Mouse (Mus musculus): Measurements from ENCODE around the gene Cdh4.

The Cdh4 gene

GRCm38 (mm10) chr2:179795452-179795851 is 353.2 kb downstream of the Cdh4 start:
- no peak for DNase-seq

- peak; percentile 32 to 37 for DNase-seq
Measured at GRCm38 (mm10) chr2:179799906-179800532, 357.8 kb downstream of the Cdh4 start.

DNA sequence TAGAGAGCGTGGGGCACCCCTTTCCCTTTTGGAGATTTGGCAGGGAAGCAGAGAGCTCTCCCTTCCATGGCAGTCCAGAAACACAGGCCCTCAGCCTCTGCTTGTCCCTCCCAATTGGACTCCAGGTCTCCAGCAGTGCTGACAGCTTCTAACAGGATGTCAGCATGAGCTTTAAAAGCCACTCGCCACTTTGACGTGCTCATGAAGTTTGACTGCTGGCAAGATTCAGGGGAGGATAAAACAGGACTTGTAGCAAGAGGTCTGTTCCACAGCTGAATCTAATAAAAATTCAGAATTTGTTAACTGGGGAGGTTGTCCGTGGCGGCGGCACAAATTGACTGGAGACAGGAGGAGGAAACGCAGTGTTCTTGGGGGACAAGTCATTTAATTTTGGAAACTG is 358.8 kb downstream of the Cdh4 start:
- no peak for DNase-seq

- no peak for DNase-seq
Measured at GRCm38 (mm10) chr2:179802411-179802810, 360.2 kb downstream of the Cdh4 start.

- DNase-seq: no peak
Measured at GRCm38 (mm10) chr2:179811086-179811485, 368.9 kb downstream of the Cdh4 start.

DNA sequence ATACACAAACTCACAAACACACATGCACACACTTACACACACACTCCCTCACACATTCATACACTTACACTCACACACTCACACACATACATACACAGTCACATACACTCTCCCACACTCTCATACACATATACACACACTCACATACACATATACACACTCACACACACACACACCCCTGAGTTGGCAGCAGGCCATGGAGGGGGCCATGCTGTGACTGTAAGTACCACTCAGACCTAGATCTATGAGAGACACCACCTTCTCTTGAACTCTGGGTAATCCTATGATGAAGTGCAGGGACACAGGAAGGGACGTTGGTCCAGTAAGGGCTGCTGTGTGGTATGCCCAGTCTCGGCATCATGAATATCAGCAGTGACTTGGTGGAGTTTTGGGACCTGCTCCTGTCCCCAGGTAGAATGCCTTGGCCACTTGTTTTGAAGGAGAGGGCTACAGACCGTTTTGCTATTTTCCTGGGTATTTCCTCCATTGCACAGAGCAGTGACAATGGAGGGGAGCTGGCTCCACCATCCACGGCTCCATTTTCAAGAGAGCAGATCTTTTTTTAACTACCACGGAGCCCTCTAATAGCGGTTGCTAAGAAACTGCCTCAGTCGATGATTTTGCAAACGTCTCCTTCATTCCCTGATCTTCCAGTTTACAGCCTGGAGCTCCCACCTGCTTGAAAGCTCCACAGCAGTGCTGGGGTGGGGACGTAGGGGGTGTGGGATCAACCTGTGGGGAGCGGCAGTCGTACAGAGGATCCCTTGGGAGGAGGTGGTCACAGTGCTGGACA is 371.0 kb downstream of the Cdh4 start:
- no peak for DNase-seq

DNA sequence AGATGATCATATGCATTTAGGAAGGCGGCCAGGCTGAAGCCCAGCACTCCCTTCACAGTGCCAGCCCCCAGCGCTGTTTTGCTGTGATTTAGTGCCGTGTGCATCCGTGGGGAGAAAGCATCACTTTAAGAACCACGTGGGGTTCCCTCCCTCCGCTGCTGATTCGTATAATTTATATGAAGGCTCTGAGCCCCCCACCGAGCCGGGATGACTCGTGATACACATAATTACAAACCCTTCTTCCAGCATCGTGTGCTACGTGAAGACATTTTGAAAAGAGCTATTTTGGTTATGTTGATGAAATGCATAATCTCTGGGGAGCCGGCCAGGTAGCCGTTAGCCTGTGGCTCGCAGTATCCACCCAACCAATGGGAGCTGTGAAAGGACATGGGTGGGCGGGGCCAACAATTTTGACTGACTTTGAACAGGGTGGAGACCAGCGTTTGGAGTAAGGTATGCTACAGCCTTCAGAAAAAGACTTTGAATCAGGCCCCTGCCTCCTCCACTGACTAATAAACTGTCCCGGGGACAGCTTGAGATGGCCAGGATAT is 382.6 kb downstream of the Cdh4 start:
- peak; percentile 33 to 44 for DNase-seq

- peak; percentile 32 to 42 for DNase-seq
Measured at GRCm38 (mm10) chr2:179828968-179829367, 386.7 kb downstream of the Cdh4 start.

DNA sequence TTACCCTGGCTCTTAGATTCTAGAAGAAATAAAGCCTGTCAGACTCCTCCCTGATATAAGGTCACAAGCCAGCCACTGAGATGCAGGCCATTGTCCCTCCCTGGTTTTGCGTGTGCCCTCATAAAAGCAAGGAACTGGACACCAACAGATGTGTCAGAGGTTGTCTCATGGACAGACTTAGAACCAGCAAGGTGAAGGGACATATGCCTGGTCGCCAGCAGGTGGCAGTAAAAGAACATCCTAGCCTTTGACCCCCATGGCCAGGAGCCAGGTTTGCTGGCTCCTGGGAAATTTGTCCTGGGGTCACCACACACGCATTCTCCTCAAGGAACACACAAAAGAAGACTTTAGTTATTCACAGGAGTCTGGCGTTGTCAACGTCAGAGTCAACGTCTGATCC is 387.7 kb downstream of the Cdh4 start:
- DNase-seq: peak in 1 of 2 experiments; percentile 38

- no peak for DNase-seq
Measured at GRCm38 (mm10) chr2:179834892-179835291, 392.7 kb downstream of the Cdh4 start.

GRCm38 (mm10) chr2:179835570-179835969 is 393.3 kb downstream of the Cdh4 start:
- DNase-seq: no peak

DNA sequence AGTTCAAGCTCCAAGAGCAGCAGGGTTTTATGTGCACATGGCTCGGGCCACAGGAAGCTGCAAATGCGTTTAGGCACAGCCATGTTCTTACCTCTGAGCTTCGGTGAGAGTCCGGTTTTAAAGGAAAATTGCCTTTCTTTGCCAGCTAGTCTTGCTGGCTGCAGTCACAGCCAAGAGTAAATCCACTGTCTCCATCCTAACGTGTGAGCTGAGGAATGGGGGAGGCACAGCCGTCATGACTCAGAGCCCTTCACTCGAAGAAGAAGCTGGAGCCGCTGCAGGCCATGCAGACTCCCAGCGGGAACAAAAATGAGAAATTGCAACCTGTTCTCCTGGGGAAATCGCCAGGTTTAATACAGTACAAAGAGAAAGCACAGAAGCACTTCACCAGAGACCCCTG is 395.0 kb downstream of the Cdh4 start:
- peak in 1 of 2 experiments; percentile 23 for DNase-seq

- no peak for DNase-seq
Measured at GRCm38 (mm10) chr2:179838036-179838435, 395.8 kb downstream of the Cdh4 start.

DNA sequence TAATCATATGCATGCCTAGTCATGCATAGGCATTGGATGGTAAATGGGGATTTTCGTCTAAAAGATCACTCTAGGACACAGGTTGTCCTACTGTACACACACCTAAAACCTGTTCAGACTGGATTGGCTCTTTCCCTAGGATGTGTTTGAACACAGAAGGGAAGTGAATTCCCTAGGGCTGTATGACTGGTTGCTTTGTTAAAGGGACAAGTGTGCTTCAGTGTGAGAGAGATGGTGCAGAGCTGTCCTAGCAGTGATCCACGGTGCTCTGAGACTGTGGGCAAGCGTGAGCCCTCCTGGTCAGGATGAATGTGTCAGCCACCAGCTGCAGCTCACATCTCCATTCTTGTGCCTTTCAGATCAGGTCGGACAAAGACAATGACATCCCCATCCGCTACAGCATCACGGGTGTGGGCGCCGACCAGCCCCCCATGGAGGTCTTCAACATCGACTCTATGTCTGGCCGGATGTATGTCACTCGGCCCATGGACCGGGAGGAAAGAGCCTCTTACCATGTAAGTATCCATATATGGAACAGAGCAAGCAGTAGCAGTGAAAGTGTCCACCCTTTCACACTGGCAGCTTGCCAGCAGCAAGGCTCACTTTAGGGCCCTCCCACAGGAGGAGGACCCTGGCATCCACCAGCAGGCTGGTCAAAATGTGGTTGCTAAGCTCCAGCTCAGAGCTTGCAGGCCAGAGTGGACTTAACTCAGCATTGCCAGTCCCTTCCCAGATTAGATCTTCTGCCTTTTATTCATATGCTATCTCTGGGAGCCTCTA is 400.6 kb downstream of the Cdh4 start:
- no peak for DNase-seq

DNA sequence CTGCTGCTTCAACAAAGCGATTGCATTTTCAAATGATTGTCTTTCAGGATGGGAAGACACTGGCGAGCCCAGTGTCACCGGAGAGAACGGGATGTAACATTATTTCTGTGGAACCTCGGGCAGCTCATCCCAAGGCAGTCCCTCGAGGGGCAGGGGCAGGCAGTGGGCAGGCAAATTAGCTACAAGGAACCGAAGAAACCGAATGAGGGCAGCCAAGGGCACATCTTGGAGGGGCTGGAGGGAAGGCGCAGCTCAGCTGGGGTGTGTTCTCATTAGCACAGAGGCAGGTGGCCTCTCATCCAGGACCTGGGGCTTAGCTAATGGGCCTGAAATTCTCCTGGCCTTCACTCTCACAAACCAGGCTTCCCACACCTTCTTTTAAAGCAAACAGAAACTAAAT is 407.5 kb downstream of the Cdh4 start:
- DNase-seq: no peak

DNA sequence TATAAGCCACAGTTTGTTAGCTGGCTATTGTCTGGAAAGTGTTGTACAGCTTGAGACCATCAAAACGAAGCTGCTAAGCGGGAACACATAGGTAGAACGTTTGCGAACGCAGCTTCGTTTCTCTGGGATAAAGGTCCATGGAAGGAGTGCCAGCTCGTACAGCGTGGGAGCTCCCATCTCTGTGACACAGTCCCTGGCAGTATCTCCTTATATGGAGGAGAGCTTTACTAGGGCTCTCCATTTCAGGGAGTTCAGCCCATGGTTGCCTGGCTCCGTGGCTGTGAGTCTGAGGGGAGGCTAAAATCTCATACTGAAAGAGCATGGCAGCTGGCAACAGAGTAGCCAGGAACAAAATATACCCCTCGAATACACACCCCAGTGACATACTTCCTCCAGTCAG is 409.9 kb downstream of the Cdh4 start:
- DNase-seq: no peak

DNA sequence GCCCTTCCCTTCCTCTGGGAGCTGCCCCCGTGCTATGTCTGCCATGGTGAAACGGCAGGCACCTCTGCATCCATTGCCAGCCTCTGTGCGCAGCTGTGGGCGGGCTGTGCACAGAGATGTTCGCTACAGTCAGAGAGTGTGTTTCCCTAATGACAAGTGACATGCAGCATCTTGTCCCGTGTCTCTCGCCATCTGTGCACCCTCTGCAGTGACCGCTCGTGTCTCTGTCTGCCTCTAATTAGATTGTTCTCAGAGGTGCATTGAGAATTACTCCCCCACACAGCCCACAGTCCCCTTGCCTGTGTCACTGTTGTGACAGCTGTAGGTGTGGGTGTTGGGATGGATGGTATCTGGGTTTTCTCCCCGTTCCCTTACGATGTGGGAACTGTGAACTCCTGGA is 410.6 kb downstream of the Cdh4 start:
- DNase-seq: no peak

DNA sequence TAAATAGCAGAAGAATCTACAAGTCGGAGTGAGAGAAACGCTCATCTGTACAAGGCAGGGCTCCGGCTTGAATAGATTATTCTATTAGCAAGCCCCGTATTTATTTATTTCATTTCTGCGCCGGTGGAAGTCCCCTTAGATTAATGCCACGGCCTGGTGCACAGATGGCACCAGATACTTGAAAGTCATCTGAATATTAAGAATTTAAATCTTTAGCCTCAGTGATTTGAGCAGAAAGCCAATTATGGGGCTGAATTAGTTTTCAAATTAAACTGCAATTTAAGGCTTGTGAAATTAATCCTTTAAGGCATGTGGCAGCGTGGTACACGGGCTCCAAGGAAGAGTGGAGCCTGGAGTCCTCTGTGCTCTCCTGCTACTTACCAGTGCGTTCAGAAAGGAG is 411.7 kb downstream of the Cdh4 start:
- DNase-seq: no peak

DNA sequence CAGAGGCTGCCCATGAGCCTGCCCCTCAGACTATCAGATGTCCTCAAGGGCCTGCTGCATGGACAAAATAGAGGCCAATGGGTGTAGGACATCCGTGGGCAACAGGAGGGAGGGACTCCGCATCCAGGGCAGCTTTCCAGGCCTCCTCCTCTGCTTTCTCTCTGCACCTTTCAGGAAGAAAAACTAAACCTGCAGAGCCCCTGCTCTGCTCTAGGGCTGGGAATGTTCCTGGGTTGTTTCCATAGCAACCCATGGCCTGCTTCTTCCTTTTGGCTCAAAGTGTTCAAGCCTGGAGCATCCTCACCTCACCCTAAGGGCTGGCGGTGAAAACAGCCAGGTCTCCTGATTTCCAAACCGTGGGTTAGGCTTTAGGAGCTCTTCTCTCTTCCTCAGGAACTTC is 414.9 kb downstream of the Cdh4 start:
- DNase-seq: peak in 1 of 2 experiments; percentile 23

- DNase-seq: no peak
Measured at GRCm38 (mm10) chr2:179862676-179863075, 420.4 kb downstream of the Cdh4 start.

- DNase-seq: peak in 1 of 2 experiments; percentile 46
Measured at GRCm38 (mm10) chr2:179863266-179863665, 421.0 kb downstream of the Cdh4 start.

DNA sequence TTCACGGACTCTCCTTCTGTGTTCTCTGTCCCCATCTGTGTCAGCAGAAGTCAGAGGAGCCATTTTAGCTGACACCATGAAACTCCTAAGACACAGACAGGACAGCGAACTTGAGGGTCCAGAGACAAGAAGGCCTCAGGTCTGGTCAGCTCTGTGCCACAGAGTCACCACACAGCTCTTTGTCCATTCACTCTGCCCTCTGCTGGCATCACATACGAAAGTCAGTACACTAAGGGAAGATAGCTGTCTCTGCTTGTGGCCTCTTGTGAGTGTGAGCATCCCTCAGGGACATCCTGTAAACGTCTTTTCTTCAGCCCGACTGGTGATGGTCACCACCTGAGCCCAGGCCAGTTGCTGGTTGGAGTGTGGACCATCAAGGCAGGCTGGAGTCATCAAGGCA is 422.9 kb downstream of the Cdh4 start:
- DNase-seq: no peak

DNA sequence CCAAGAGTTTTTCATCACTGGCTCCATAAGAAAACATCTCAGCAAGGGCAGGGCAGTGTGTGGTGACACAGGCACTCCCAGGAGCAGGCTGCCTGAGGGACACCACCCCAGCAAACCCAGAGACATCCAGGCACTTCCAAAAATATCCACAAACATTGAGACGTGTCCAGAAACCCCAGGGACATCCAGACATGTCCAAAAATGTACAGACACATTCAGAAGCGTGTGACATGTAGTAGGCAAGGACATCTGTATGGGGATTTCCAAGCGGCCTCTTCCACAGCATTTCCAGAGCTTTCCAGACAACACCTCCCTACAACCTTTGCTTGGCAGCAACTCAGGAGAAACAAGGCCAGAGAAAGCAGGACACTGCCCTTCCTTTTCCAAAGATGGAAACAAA is 425.4 kb downstream of the Cdh4 start:
- DNase-seq: peak in 1 of 2 experiments; percentile 18

All from cerebellum, postnatal 25 days (tissue).